Mouse (Mus musculus) embryo, embryonic 9.5 days (tissue): Measurements from ENCODE around the gene Aadacl2.

Experiments used
- DNase-seq: peaks from one replicate; pipeline ENCODE4 v3.0.0-alpha.2; 2017; ENCODE audit errors: extremely low spot score

Aadacl2 gene

GRCm38 (mm10) chr3:60006443-60006842 lies at the start of gene Aadacl2:
TSS of gene Aadacl2 (plus strand) at chr3:60006743.
- no peak for DNase-seq

- DNase-seq, result no peak
Observed at GRCm38 (mm10) chr3:59970891-59971290, 35.7 kb upstream of the Aadacl2 start.

- no peak for DNase-seq
Observed at GRCm38 (mm10) chr3:59974591-59974990, 32.0 kb upstream of the Aadacl2 start.

- no peak for DNase-seq
Observed at GRCm38 (mm10) chr3:60003622-60004021, 2.9 kb upstream of the Aadacl2 start.

- DNase-seq, result no peak
Observed at GRCm38 (mm10) chr3:60025417-60025816, 18.9 kb downstream of the Aadacl2 start, which contains the start of gene Aadac. TSS of gene Aadac (plus strand) at chr3:60025717.

- no peak for DNase-seq
Observed at GRCm38 (mm10) chr3:60031511-60031910, 25.0 kb downstream of the Aadacl2 start.

GRCm38 (mm10) chr3:60046221-60046913 lies 39.8 kb downstream of the Aadacl2 start:
- no peak for DNase-seq

- no peak for DNase-seq
Observed at GRCm38 (mm10) chr3:60053231-60053927, 46.8 kb downstream of the Aadacl2 start.

GRCm38 (mm10) chr3:60053931-60054330 lies 47.4 kb downstream of the Aadacl2 start:
- DNase-seq, result no peak

GRCm38 (mm10) chr3:60056451-60056850 lies 49.9 kb downstream of the Aadacl2 start:
- DNase-seq, result no peak

- no peak for DNase-seq
Observed at GRCm38 (mm10) chr3:60057070-60057808, 50.7 kb downstream of the Aadacl2 start.

- DNase-seq, result no peak
Observed at GRCm38 (mm10) chr3:60057809-60058082, 51.2 kb downstream of the Aadacl2 start.
